Mouse (Mus musculus) midbrain, embryonic 10.5 days (tissue): ENCODE measurements at regions not wholly inside any gene's neighbourhood (a gene's known extent, or its start where the extent isn't known, plus 50 kb on each side); places are given as distances from the start of the nearest gene placed in this dataset.
A peak's percentile ranks its signal among the peaks of the same experiment; 100 is the strongest.
"Not testable (repeated sequence)": the region's sequence is repeated elsewhere in the genome, so short reads cannot be mapped to it uniquely, and the experiment has no call there.

Experiments
- DNase-seq: peaks from one replicate; pipeline ENCODE4 v3.0.0-alpha.2; 2017; ENCODE audit warnings: low spot score
- H3K27ac ChIP-seq: fragments of 300-500 bp; sonication (generic); replicated peaks from 2 replicates; pipeline ENCODE4 v1.5.1; 2016; ENCODE audit warnings: mild to moderate bottlenecking
- H3K27me3 ChIP-seq: fragments of 300-500 bp; sonication (generic); 2 replicates; pipeline ENCODE4 v1.6.1; 2016; ENCODE audit warnings: low read depth, mild to moderate bottlenecking; ENCODE audit not compliant: poor library complexity, severe bottlenecking
- H3K36me3 ChIP-seq: fragments of 300-500 bp; sonication (generic); 2 replicates; pipeline ENCODE4 v1.6.1; 2016; ENCODE audit warnings: mild to moderate bottlenecking, moderate library complexity
- H3K4me1 ChIP-seq: fragments of 300-500 bp; sonication (generic); 2 replicates; pipeline ENCODE4 v1.6.1; 2016
- H3K4me3 ChIP-seq: fragments of 300-500 bp; sonication (generic); 2 replicates; pipeline ENCODE4 v1.5.1; 2016; ENCODE audit warnings: mild to moderate bottlenecking, moderate library complexity
- H3K9me3 ChIP-seq: fragments of 300-500 bp; sonication (generic); replicated peaks from 2 replicates; pipeline ENCODE4 v1.6.1; 2016; ENCODE audit warnings: mild to moderate bottlenecking
- WGBS: fragments of 180-500 bp; shearing (Covaris S2); methylation state at CpG from one replicate; pipeline ENCODE4 v1.1.7; 2016; 5-methylcytosine and 5-hydroxymethylcytosine counted together

DNA sequence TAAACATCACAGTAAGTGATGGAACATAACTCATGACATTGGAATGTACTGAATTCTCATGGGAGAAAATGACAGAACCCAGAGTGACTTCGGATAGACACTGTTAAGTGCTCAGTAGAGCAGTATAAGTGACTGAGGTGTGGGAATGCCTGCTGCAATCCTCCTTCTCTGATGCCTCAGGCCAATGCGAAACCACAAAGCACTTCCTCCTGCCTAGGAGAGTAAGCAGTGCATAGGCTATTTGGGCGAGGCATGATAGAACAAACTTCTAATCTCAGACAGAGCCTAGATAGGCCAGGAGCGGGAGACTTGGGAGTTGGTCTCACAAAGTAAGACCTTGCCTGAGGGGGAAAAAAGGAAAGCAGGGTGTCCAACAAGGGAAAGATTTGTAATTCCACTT is 190.6 kb upstream of the Olfr1324 start:
- Histone ChIP-seq H3K27me3 (no peaks in the 10 kb centered on the region), H3K4me3 (no peak overlapping the region), H3K4me1 (no peaks in the 10 kb centered on the region), H3K9me3 (no peaks in the 10 kb centered on the region), H3K27ac (no peak overlapping the region), H3K36me3 (peaks cover 42% of the 10 kb centered on the region)
- whole genome bisulfite sequencing, result 88% methylated on average over 4 of the region's 4 CpGs
- DNase-seq, result no peak

DNA sequence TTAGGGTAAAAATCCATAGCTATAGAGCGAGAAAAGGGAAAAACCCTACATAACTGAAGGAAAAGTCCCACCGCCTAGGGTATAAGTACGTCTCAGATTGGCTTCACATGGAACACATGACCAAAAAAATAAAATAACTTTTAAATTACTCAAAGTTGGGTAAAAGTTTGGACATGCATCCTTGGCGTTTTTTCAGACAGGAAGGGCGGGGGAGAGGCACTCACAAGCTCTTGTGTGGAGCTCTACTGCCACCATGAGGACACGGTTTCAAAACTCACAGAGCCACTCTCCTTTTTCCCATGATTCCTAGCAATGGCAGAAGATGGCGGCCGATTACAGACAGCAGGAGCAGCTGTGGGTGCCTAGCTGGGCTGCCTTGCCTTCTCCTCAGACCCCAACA is 188.6 kb upstream of the Olfr1324 start:
- peaks cover 50% of the 10 kb centered on the region for H3K36me3 ChIP-seq
- WGBS, result 64% methylated on average over 8 of the region's 8 CpGs
- peak overlapping the region; percentile 76 for H3K27ac ChIP-seq
- H3K4me3 ChIP-seq, result 0 out of 2 replicates have a peak overlapping the region, but pooled peaks have one; percentile 16
- DNase-seq, result peak; percentile 26
- not testable (repeated sequence) for H3K9me3 ChIP-seq, H3K27me3 ChIP-seq, H3K4me1 ChIP-seq

DNA sequence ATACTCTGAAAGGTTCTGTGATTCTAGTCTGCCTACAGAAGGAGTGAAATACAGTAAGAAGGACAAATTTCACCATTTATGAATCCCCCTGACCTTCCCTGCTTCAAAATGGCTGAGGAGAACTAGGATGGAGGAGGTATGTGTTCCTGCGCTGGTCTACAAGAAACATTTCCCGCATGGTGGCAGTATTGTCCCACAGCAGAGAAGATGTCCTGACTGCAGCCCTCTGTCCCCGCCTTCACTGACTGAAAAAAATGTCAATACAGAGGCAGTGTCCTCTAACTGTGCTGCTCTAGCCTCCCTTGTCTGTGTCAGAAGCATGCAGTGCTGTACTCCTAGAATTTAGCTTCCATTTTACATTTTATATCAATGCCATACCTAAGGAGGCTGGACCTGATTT is 186.6 kb upstream of the Olfr1324 start:
- not testable (repeated sequence) for H3K9me3 ChIP-seq, H3K4me1 ChIP-seq, H3K27me3 ChIP-seq
- H3K27ac ChIP-seq, result peak overlapping the region; percentile 76
- DNase-seq, result peak; percentile 43
- peaks cover 53% of the 10 kb centered on the region for H3K36me3 ChIP-seq
- WGBS, result 70% methylated on average over 3 of the region's 3 CpGs
- peak overlapping the region; percentile 34 for H3K4me3 ChIP-seq

DNA sequence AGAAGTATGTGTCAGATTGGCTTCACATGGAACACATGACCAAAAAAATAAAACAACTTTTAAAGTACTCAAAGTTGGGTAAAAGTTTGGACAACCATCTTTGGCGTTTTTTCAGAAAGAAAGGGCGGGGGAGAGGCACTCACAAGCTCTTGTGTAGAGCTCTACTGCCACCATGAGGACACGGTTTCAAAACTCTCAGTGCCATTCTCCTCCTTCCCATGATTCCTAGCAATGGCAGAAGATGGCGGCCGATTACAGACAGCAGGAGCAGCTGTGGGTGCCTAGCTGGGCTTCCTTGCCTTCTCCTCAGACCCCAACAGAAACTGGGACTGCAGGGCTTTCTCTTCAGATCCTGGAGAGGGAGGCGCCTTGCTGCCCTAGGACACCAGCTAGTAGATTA is 186.1 kb upstream of the Olfr1324 start:
- WGBS, result 67% methylated on average over 6 of the region's 6 CpGs
- peak overlapping the region; percentile 34 for H3K4me3 ChIP-seq
- not testable (repeated sequence) for H3K27me3 ChIP-seq, DNase-seq, H3K4me1 ChIP-seq, H3K9me3 ChIP-seq
- peaks cover 52% of the 10 kb centered on the region for H3K36me3 ChIP-seq
- H3K27ac ChIP-seq, result peak overlapping the region; percentile 76

DNA sequence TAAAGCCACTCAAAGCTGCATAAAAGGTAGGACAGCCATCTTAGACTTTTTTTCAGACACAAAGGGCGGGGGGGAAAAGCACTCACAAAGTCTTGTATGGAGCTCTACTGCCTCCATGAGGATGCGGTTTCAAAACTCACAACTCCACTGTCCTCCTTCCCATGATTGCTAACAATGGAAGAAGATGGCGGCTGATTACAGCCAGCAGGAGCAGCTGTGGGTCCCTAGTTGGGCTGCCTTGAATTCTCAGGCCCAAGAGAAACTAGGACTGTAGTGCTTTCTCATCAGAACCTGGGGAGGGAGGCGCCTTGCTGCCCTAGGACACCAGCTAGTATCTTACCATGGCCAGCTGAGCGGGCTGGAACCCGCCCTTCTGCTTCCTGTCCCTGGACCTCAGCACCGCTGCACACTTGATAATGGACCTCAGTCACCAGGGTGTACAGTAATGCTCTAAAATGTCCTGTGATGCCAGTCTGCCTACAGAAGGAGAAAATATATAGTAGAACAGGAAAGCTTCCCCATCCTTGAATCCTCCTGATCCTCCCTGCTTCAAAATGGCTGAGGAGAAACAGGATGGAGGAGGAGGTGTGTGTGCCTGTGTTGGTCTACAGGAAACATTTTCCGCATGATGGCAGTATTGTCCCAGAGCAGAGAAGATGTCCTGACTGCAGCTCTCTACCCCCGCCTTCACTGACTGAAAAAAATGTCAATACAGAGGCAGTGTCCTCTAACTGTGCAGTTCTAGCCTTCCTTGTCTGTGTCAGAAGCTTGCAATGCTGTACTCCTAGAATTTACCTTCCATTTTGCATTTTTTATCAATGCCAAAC is 183.7 kb upstream of the Olfr1324 start:
- Histone ChIP-seq H3K36me3 (peaks cover 43% of the 10 kb centered on the region), H3K4me1 (no peaks in the 10 kb centered on the region), H3K27me3 (no peaks in the 10 kb centered on the region), H3K27ac (peak overlapping the region; percentile 82), H3K9me3 (no peaks in the 10 kb centered on the region), H3K4me3 (peak overlapping the region; percentile 32)
- 69% methylated on average over 9 of the region's 9 CpGs for WGBS
- peak; percentile 31 for DNase-seq

DNA sequence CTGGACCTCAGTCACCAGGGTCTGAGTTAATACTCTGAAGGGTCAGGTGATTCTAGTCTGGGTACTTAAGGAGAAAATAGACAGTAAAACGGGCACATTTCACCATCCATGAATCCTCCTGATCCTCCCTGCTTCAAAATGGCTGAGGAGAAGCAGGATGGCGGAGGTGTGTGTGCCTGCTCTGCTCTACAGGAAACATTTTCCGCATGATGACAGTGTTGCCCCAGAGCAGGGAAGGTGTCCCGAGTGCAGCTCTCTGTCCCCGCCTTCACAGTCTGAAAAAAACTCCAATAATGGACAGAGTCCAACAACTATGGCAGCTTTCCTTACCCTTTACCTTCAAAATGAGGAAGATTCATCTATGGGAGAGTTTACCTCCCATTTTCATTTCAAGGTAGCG is 179.8 kb upstream of the Olfr1324 start:
- not testable (repeated sequence) for H3K9me3 ChIP-seq, H3K27me3 ChIP-seq, H3K27ac ChIP-seq, H3K4me3 ChIP-seq, H3K4me1 ChIP-seq, DNase-seq
- H3K36me3 ChIP-seq, result peaks cover 42% of the 10 kb centered on the region
- 90% methylated on average over 6 of the region's 6 CpGs for WGBS

DNA sequence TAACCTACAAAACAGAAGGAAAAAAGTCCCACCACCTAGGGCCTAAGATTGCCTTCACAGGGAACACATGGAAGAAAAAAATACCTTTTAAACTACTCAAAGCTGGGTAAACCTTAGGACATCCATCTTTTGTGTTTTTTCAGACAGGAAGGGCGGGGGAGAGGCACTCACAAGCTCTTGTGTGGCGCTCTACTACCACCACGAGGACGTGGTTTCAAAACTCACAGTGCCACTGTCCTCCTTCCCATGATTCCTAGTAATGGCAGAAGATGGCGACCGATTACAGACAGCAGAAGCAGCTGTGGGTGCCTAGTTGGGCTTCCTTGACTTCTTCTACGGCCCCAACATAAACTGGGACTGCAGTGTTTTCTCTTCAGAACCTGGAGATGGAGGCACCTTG is 179.3 kb upstream of the Olfr1324 start:
- H3K27me3 ChIP-seq, result no peaks in the 10 kb centered on the region
- no peaks in the 10 kb centered on the region for H3K9me3 ChIP-seq
- 72% methylated on average over 7 of the region's 7 CpGs for WGBS
- no peak overlapping the region for H3K4me3 ChIP-seq
- DNase-seq, result no peak
- no peaks in the 10 kb centered on the region for H3K4me1 ChIP-seq
- peaks cover 42% of the 10 kb centered on the region for H3K36me3 ChIP-seq
- no peak overlapping the region for H3K27ac ChIP-seq

DNA sequence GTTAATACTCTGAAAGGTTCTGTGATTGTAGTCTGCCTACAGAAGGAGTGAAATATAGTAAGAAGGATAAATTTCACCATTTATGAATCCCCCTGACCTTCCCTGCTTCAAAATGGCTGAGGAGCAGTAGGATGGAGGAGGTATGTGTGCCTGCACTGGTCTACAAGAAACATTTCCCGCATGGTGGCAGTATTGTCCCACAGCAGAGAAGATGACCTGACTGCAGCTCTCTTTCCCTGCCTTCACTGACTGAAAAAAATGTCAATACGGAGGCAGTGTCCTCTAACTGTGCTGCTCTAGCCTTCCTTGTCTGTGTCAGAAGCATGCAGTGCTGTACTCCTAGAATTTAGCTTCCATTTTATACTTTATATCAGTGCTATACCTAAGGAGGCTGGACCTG is 177.2 kb upstream of the Olfr1324 start:
- DNase-seq, H3K9me3 ChIP-seq, H3K27me3 ChIP-seq, H3K4me1 ChIP-seq: not testable (repeated sequence)
- peaks cover 25% of the 10 kb centered on the region for H3K36me3 ChIP-seq
- peak overlapping the region; percentile 59; the same call in 1 of the 2 replicates for H3K27ac ChIP-seq
- 0 out of 2 replicates have a peak overlapping the region, but pooled peaks have one; percentile 9 for H3K4me3 ChIP-seq
- 56% methylated on average over 2 of the region's 2 CpGs for WGBS

DNA sequence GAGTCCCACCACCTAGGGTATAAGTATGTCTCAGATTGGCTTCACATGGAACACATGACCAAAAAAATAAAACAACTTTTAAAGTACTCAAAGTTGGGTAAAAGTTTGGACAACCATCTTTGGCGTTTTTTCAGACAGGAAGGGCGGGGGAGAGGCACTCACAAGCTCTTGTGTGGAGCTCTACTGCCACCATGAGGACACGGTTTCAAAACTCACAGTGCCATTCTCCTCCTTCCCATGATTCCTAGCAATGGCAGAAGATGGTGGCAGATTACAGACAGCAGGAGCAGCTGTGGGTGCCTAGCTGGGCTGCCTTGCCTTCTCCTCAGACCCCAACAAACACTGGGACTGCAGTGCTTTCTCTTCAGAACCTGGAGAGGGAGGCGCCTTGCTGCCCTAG is 176.7 kb upstream of the Olfr1324 start:
- H3K4me3 ChIP-seq, result 0 out of 2 replicates have a peak overlapping the region, but pooled peaks have one; percentile 9
- not testable (repeated sequence) for H3K9me3 ChIP-seq, H3K4me1 ChIP-seq, DNase-seq, H3K27me3 ChIP-seq
- peaks cover 29% of the 10 kb centered on the region for H3K36me3 ChIP-seq
- 67% methylated on average over 4 of the region's 4 CpGs for WGBS
- H3K27ac ChIP-seq, result peak overlapping the region; percentile 59; the same call in 1 of the 2 replicates

DNA sequence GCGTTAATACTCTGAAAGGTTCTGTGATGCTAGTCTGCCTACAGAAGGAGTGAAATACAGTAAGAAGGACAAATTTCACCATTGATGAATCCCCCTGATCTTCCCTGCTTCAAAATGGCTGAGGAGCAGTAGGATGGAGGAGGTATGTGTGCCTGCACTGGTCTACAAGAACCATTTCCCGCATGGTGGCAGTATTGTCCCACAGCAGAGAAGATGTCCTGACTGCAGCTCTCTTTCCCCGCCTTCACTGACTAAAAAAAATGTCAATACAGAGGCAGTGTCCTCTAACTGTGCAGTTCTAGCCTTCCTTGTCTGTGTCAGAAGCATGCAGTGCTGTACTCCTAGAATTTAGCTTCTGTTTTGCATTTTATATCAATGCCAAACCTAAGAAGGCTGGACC is 174.6 kb upstream of the Olfr1324 start:
- H3K4me1 ChIP-seq, H3K9me3 ChIP-seq, H3K27me3 ChIP-seq: not testable (repeated sequence)
- Histone ChIP-seq H3K27ac (peak overlapping the region; percentile 77), H3K4me3 (peak overlapping the region; percentile 37), H3K36me3 (peaks cover 38% of the 10 kb centered on the region)
- peak; percentile 52 for DNase-seq
- WGBS, result 53% methylated on average over 3 of the region's 3 CpGs

DNA sequence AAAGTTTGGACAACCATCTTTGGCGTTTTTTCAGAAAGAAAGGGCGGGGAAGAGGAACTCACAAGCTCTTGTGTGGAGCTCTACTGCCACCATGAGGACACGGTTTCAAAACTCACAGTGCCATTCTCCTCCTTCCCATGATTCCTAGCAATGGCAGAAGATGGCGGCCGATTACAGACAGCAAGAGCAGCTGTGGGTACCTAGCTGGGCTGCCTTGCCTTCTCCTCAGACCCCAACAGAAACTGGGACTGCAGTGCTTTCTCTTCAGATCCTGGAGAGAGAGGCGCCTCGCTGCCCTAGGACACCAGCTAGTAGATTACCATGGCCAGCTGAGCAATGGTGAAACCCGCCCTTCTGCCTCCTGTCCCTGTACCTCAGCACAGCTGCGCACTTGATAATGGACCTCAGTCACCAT is 174.2 kb upstream of the Olfr1324 start:
- Histone ChIP-seq H3K27ac (peak overlapping the region; percentile 77), H3K4me3 (peak overlapping the region; percentile 37), H3K36me3 (peaks cover 38% of the 10 kb centered on the region)
- not testable (repeated sequence) for H3K4me1 ChIP-seq, H3K27me3 ChIP-seq, H3K9me3 ChIP-seq, DNase-seq
- 71% methylated on average over 9 of the region's 9 CpGs for WGBS

DNA sequence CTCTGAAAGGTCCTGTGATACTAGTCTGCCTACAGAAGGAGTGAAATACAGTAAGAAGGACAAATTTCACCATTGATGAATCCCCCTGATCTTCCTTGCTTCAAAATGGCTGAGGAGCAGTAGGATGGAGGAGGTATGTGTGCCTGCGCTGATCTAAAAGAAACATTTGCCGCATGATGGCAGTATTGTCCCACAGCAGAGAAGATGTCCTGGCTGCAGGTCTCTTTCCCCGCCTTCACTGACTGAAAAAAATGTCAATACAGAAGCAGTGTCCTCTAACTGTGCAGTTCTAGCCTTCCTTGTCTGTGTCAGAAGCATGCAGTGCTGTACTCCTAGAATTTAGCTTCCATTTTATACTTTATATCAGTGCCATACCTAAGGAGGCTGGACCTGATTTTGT is 172.0 kb upstream of the Olfr1324 start:
- H3K4me1 ChIP-seq, H3K27me3 ChIP-seq, H3K9me3 ChIP-seq, DNase-seq: not testable (repeated sequence)
- H3K36me3 ChIP-seq, result peaks cover 37% of the 10 kb centered on the region
- 61% methylated on average over 3 of the region's 3 CpGs for WGBS
- peak overlapping the region; percentile 79 for H3K27ac ChIP-seq
- peak overlapping the region; percentile 28 for H3K4me3 ChIP-seq

DNA sequence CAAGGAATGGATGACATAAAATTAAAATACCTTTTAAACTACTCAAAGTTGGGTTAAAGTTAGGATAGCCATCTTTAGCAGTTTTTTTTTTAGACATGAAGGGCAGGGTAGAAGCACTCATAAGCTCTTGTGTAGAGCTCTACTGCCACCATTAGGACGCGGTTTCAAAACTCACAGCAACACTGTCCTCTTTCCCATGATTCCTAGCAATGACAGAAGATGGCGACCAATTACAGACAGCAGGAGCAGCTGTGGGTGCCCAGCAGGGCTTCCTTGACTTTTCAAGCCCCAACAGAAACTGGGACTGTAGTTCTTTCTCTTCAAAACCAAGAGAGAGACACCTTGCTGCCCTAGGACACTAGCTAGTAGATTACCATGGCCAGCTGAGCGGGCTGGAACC is 171.5 kb upstream of the Olfr1324 start:
- H3K9me3 ChIP-seq, result no peaks in the 10 kb centered on the region
- H3K27me3 ChIP-seq, result no peaks in the 10 kb centered on the region
- no peak for DNase-seq
- 53% methylated on average over 4 of the region's 4 CpGs for WGBS
- H3K4me3 ChIP-seq, result peak overlapping the region; percentile 28
- peaks cover 38% of the 10 kb centered on the region for H3K36me3 ChIP-seq
- no peaks in the 10 kb centered on the region for H3K4me1 ChIP-seq
- peak overlapping the region; percentile 79 for H3K27ac ChIP-seq
